Mouse (Mus musculus): ENCODE measurements around the gene Fchsd2. TPM values are rescaled to one million over a fixed set of nuclear protein-coding genes. Genes with fewer than 3 reads are reported as not detected.

The Fchsd2 gene
- polyA plus RNA-seq, 1 experiment from 2014 or later, result 22.5 TPM

- Histone ChIP-seq H3K36me3 (peaks cover 25% of the 10 kb centered on the region; the same call in 1 of the 2 replicates), H3K27me3 (no peaks in the 10 kb centered on the region), H3K4me1 (peaks cover 3% of the 10 kb centered on the region; the same call in 1 of the 2 replicates), H3K4me3 (no peak overlapping the region), H3K27ac (no peak overlapping the region), H3K9me3 (no peaks in the 10 kb centered on the region), H3K4me2 (no peak overlapping the region), H3K9ac (no peak overlapping the region)
- 81% methylated on average over 8 of the region's 8 CpGs for WGBS
- no peak for ATAC-seq (ENCODE audit: borderline replicate concordance, extremely low read depth, low FRiP score, low TSS enrichment)
Observed at GRCm38 (mm10) chr7:101272466-101273160, 179.9 kb downstream of the Fchsd2 start.

- Histone ChIP-seq H3K4me3 (no peak overlapping the region), H3K36me3 (peaks cover 48% of the 10 kb centered on the region), H3K27ac (no peak overlapping the region), H3K27me3 (no peaks in the 10 kb centered on the region), H3K9ac (no peak overlapping the region), H3K4me2 (no peak overlapping the region), H3K9me3 (no peaks in the 10 kb centered on the region), H3K4me1 (no peaks in the 10 kb centered on the region)
- WGBS, result 91% methylated on average over 3 of the region's 3 CpGs
- ATAC-seq (ENCODE audit: borderline replicate concordance, extremely low read depth, low FRiP score, low TSS enrichment), result no peak
Observed at GRCm38 (mm10) chr7:101282721-101283120, 190.1 kb downstream of the Fchsd2 start.

GRCm38 (mm10) chr7:101284504-101284903, 191.8 kb downstream of the Fchsd2 start:
- Histone ChIP-seq H3K4me3 (no peak overlapping the region), H3K4me2 (no peak overlapping the region), H3K27ac (no peak overlapping the region), H3K27me3 (no peaks in the 10 kb centered on the region), H3K36me3 (peaks cover 33% of the 10 kb centered on the region), H3K9ac (no peak overlapping the region), H3K9me3 (no peaks in the 10 kb centered on the region), H3K4me1 (no peaks in the 10 kb centered on the region)
- 91% methylated on average over 1 of the region's 1 CpGs for WGBS
- no peak for ATAC-seq (ENCODE audit: borderline replicate concordance, extremely low read depth, low FRiP score, low TSS enrichment)

GRCm38 (mm10) chr7:101286891-101287290, 194.2 kb downstream of the Fchsd2 start:
- Histone ChIP-seq H3K27me3 (no peaks in the 10 kb centered on the region), H3K4me2 (no peak overlapping the region), H3K27ac (no peak overlapping the region), H3K4me3 (no peak overlapping the region), H3K4me1 (no peaks in the 10 kb centered on the region), H3K9me3 (no peaks in the 10 kb centered on the region), H3K36me3 (peaks cover 29% of the 10 kb centered on the region), H3K9ac (no peak overlapping the region)
- WGBS, result 79% methylated on average over 4 of the region's 4 CpGs
- ATAC-seq (ENCODE audit: borderline replicate concordance, extremely low read depth, low FRiP score, low TSS enrichment), result no peak

GRCm38 (mm10) chr7:101287820-101288219, 195.2 kb downstream of the Fchsd2 start:
- peaks cover 20% of the 10 kb centered on the region for H3K36me3 ChIP-seq
- H3K27me3 ChIP-seq, result no peaks in the 10 kb centered on the region
- H3K4me1 ChIP-seq, result no peaks in the 10 kb centered on the region
- H3K4me3 ChIP-seq, result no peak overlapping the region
- 68% methylated on average over 2 of the region's 2 CpGs for WGBS
- H3K27ac ChIP-seq, result no peak overlapping the region
- no peak overlapping the region for H3K4me2 ChIP-seq
- no peaks in the 10 kb centered on the region for H3K9me3 ChIP-seq
- H3K9ac ChIP-seq, result no peak overlapping the region
- no peak for ATAC-seq (ENCODE audit: borderline replicate concordance, extremely low read depth, low FRiP score, low TSS enrichment)

- WGBS, result 30% methylated on average over 4 of the region's 4 CpGs
- peaks cover 14% of the 10 kb centered on the region for H3K36me3 ChIP-seq
Observed at GRCm38 (mm10) chr7:101288436-101288835, 195.8 kb downstream of the Fchsd2 start.

GRCm38 (mm10) chr7:101290401-101290800, 197.7 kb downstream of the Fchsd2 start:
- H3K4me1 ChIP-seq, result 0 out of 2 replicates have a peak, but pooled peaks cover 3% of the 10 kb centered on the region
- H3K9ac ChIP-seq, result no peak overlapping the region
- WGBS, result 84% methylated on average over 10 of the region's 10 CpGs
- no peak overlapping the region for H3K27ac ChIP-seq
- ATAC-seq (ENCODE audit: borderline replicate concordance, extremely low read depth, low FRiP score, low TSS enrichment), result no peak
- no peak overlapping the region for H3K4me2 ChIP-seq
- no peaks in the 10 kb centered on the region for H3K9me3 ChIP-seq
- H3K36me3 ChIP-seq, result peaks cover 11% of the 10 kb centered on the region
- H3K27me3 ChIP-seq, result no peaks in the 10 kb centered on the region
- no peak overlapping the region for H3K4me3 ChIP-seq

More at GRCm38 (mm10) chr7:101288436-101288835, 195.8 kb downstream of the Fchsd2 start:
- ATAC-seq (ENCODE audit: borderline replicate concordance, extremely low read depth, low FRiP score, low TSS enrichment), result no peak
- Histone ChIP-seq H3K9ac (no peak overlapping the region), H3K27me3 (no peaks in the 10 kb centered on the region), H3K4me3 (no peak overlapping the region), H3K4me2 (no peak overlapping the region), H3K9me3 (no peaks in the 10 kb centered on the region), H3K4me1 (0 out of 2 replicates have a peak, but pooled peaks cover under 1% of the 10 kb centered on the region), H3K27ac (no peak overlapping the region)

- peaks cover 9% of the 10 kb centered on the region; the same call in 1 of the 2 replicates for H3K36me3 ChIP-seq
- 90% methylated on average over 5 of the region's 5 CpGs for WGBS
Observed at GRCm38 (mm10) chr7:101291211-101291610, 198.5 kb downstream of the Fchsd2 start.

GRCm38 (mm10) chr7:101291641-101292040, 199.0 kb downstream of the Fchsd2 start:
- 87% methylated on average over 8 of the region's 8 CpGs for WGBS
- no peak for ATAC-seq (ENCODE audit: borderline replicate concordance, extremely low read depth, low FRiP score, low TSS enrichment)
- Histone ChIP-seq H3K27ac (no peak overlapping the region), H3K4me3 (no peak overlapping the region), H3K4me2 (no peak overlapping the region), H3K27me3 (no peaks in the 10 kb centered on the region), H3K4me1 (peaks cover 7% of the 10 kb centered on the region), H3K36me3 (peaks cover 9% of the 10 kb centered on the region; the same call in 1 of the 2 replicates), H3K9me3 (no peaks in the 10 kb centered on the region), H3K9ac (no peak overlapping the region)

More at GRCm38 (mm10) chr7:101291211-101291610, 198.5 kb downstream of the Fchsd2 start:
- H3K27me3 ChIP-seq, result no peaks in the 10 kb centered on the region
- H3K9ac ChIP-seq, result no peak overlapping the region
- no peaks in the 10 kb centered on the region for H3K9me3 ChIP-seq
- ATAC-seq (ENCODE audit: borderline replicate concordance, extremely low read depth, low FRiP score, low TSS enrichment), result no peak
- peaks cover 3% of the 10 kb centered on the region; the same call in 1 of the 2 replicates for H3K4me1 ChIP-seq
- H3K4me2 ChIP-seq, result no peak overlapping the region
- H3K4me3 ChIP-seq, result no peak overlapping the region
- no peak overlapping the region for H3K27ac ChIP-seq

GRCm38 (mm10) chr7:101292086-101292485, 199.4 kb downstream of the Fchsd2 start:
- H3K9me3 ChIP-seq, result no peaks in the 10 kb centered on the region
- no peak overlapping the region for H3K9ac ChIP-seq
- WGBS, result 76% methylated on average over 4 of the region's 4 CpGs
- H3K27ac ChIP-seq, result no peak overlapping the region
- H3K36me3 ChIP-seq, result peaks cover 9% of the 10 kb centered on the region; the same call in 1 of the 2 replicates
- no peak overlapping the region for H3K4me2 ChIP-seq
- no peak for ATAC-seq (ENCODE audit: borderline replicate concordance, extremely low read depth, low FRiP score, low TSS enrichment)
- peaks cover 12% of the 10 kb centered on the region for H3K4me1 ChIP-seq
- no peak overlapping the region for H3K4me3 ChIP-seq
- 0 out of 2 replicates have a peak, but pooled peaks cover 3% of the 10 kb centered on the region for H3K27me3 ChIP-seq

- peaks cover 14% of the 10 kb centered on the region for H3K4me1 ChIP-seq
- no peak overlapping the region for H3K4me3 ChIP-seq
- H3K27me3 ChIP-seq, result peaks cover 6% of the 10 kb centered on the region; the same call in 1 of the 2 replicates
- no peak overlapping the region for H3K4me2 ChIP-seq
- no peak for ATAC-seq (ENCODE audit: borderline replicate concordance, extremely low read depth, low FRiP score, low TSS enrichment)
- peaks cover 9% of the 10 kb centered on the region; the same call in 1 of the 2 replicates for H3K36me3 ChIP-seq
- no peak overlapping the region for H3K27ac ChIP-seq
- no peaks in the 10 kb centered on the region for H3K9me3 ChIP-seq
- no peak overlapping the region for H3K9ac ChIP-seq
- WGBS, result 84% methylated on average over 1 of the region's 1 CpGs
Observed at GRCm38 (mm10) chr7:101292696-101293095, 200.0 kb downstream of the Fchsd2 start.

- Histone ChIP-seq H3K27ac (no peak overlapping the region), H3K36me3 (peaks cover 9% of the 10 kb centered on the region; the same call in 1 of the 2 replicates), H3K4me3 (no peak overlapping the region), H3K9ac (no peak overlapping the region), H3K4me2 (no peak overlapping the region), H3K9me3 (no peaks in the 10 kb centered on the region), H3K27me3 (peaks cover 10% of the 10 kb centered on the region; the same call in 1 of the 2 replicates), H3K4me1 (peaks cover 14% of the 10 kb centered on the region)
- ATAC-seq (ENCODE audit: borderline replicate concordance, extremely low read depth, low FRiP score, low TSS enrichment), result no peak; the same call in 1 of the 2 replicates
- WGBS, result 42% methylated on average over 4 of the region's 4 CpGs
Observed at GRCm38 (mm10) chr7:101293138-101293537, 200.5 kb downstream of the Fchsd2 start.
